Mouse (Mus musculus) WW6 (cell line): ENCODE data around the gene Retreg3.
"Not testable (repeated sequence)": the region's sequence is repeated elsewhere in the genome, so short reads cannot be mapped to it uniquely, and the experiment has no call there.

Experiments
- DNase-seq: peaks from one replicate; pipeline ENCODE4 v3.0.0-alpha.2; 2013; ENCODE audit warnings: low read depth, low spot score

Retreg3 gene

GRCm38 (mm10) chr11:101119761-101120544 lies at the start of gene Retreg3, which contains the start of gene Tubg1:
Gene Retreg3, minus strand, starts transcription at chr11:101119893.
Gene Tubg1, plus strand, starts transcription at chr11:101119938.
- peak; percentile 100 for DNase-seq

DNA sequence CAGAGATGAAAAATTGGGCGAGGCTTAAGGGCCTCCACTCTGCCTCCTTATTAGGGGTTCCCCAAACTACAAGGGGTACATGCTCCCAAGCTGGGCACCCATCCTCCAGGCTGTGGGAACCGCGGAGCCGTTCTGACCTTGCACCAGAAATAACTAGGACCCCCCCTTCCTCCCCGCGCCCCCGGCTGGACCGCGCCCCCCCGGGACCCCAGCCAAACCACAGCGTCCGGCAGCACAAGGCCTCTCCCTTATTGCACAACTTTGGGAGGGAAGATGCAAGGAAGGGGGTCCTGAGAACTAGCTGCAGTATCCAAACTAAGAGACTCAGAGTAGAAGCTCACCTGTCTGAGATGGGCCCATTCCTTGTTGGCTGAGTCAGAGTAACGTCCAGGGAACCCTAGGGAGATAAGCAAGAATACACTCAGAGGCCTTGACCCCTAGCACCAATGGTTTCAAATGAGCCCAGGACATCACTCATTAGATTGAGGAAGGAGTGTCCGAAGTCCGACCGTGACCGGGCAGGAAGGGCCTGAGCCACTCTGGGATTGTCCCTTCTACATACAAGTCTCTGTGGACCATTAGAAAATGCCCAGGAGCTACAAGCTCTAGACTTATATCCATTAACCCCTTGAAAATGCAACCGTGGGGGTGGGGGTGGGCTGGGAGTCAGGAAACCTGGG lies 48.7 kb upstream of the Retreg3 start:
- DNase-seq = no peak

- no peak for DNase-seq
Observed at GRCm38 (mm10) chr11:101167963-101168300, 48.2 kb upstream of the Retreg3 start.

- DNase-seq = no peak
Observed at GRCm38 (mm10) chr11:101167211-101167962, 47.7 kb upstream of the Retreg3 start.

DNA sequence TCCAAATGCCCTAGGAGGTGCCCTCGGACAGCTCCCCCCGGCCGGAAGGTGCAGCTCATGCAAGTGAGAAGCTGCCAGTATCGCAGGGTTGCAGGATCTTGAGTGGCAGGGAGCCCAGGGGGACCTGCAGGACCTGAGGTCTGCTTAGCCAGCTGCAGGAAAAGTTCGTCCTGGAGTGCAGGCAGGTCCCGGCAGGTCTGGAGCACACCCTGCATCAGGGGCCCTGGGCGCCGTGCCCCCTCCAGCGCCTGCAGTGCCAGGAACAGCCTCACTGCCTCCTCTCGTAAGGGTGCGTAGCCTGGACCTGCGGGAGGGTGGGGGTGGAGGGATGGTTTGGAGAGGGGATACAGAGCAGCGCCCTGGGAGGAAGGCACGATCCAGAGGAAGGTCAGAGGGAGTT lies 46.7 kb upstream of the Retreg3 start:
- no peak for DNase-seq

- no peak for DNase-seq
Observed at GRCm38 (mm10) chr11:101164677-101165580, 45.2 kb upstream of the Retreg3 start.

- no peak for DNase-seq
Observed at GRCm38 (mm10) chr11:101164351-101164665, 44.6 kb upstream of the Retreg3 start.

- no peak for DNase-seq
Observed at GRCm38 (mm10) chr11:101163476-101164350, 44.0 kb upstream of the Retreg3 start.

DNA sequence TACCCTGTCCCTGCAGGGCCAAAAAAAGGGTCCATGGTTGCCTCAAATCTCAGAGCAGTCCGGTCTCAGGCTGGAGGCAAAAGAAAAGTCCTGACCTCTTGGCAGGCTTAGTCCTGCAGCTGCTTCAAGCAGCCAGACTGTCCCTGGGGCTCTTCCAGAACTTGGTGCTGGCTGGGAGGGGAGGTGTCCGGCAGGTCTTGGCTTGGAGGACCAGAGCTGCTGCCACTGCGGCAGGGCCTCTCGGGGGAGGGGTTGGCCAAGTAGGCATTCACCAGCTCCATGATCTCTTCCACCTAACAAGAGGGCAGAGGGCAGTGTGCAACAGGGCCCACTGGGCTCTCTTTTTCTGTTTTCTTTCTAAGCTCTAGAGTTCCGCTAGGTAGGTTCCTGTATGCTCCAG lies 43.1 kb upstream of the Retreg3 start:
- no peak for DNase-seq

DNA sequence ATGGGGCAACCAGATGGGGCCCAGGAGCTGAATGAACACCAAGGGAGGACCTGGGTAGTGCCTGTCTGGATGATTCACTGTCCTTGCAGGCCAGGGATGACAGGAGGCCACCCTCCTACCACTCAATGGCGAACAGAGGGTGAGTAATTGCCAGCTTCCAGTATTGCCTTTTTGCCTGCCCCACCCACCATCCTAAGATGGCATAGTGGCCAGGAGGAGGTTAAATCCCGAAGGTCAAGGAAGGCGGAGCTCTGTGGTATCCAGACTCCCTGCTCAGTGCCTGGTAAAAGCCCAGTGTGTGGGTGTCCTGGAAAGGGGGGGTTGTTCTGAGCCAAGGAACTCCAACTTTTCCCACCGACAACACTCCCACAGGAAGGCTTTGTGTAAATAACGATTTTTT lies 42.6 kb upstream of the Retreg3 start:
- DNase-seq = no peak

DNA sequence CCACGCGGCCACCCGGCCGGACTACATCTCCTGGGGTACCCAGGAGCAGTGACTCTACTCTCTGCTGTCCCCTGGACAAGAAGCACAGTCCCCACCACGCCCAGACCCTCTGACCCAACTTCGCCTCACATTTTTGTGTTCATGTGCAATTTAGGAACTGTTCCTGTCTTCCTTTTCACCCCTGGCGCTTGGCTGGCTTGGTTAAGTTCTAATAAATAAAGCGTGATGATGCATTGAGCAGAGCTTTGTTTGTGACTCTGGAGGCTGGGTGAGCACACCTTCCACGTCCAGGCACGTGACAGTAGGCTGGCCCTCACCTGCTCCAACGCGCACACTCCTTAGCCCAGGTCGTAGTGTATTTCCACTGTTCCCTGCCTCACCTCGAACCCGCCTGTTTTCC lies 41.9 kb upstream of the Retreg3 start:
- no peak for DNase-seq

GRCm38 (mm10) chr11:101160981-101161505 lies 41.4 kb upstream of the Retreg3 start:
- not testable (repeated sequence) for DNase-seq

GRCm38 (mm10) chr11:101160151-101160550 lies 40.5 kb upstream of the Retreg3 start:
- not testable (repeated sequence) for DNase-seq

DNA sequence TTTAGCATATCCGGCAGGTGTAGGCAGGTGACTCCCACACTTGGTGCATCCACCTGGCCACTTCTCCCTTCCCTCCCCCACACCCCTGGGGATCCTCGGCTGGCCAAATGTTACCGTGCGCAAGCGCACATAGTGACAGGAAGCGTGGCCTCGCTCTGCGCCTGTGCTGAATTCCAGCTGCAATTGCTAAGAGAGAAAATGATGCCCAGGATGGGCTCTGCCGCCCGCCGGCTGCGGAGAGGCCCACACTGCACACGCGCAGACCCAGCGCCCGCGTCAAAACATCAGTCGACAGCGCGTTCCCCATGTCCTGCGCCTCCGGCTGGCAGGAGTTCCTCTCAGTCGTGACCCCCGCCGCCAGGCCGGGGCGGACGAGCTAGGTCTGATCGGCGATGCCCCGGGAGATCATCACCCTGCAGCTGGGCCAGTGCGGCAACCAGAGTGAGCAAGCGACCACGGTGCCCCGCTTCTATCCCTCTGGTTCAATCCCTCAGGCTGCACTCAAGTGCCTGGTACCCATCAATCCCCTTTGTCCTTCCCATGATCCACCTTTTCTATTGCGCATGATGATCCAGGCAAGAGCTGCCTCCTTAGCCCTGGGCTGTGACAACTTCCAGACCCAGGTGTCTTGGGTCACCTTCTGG lies 36.2 kb upstream of the Retreg3 start, which contains the start of gene Tubg2:
TSS of gene Tubg2 (plus strand) at position 180 of the 644 bp plus-strand sequence.
- no peak for DNase-seq

- DNase-seq = no peak
Observed at GRCm38 (mm10) chr11:101155151-101155550, 35.5 kb upstream of the Retreg3 start.

DNA sequence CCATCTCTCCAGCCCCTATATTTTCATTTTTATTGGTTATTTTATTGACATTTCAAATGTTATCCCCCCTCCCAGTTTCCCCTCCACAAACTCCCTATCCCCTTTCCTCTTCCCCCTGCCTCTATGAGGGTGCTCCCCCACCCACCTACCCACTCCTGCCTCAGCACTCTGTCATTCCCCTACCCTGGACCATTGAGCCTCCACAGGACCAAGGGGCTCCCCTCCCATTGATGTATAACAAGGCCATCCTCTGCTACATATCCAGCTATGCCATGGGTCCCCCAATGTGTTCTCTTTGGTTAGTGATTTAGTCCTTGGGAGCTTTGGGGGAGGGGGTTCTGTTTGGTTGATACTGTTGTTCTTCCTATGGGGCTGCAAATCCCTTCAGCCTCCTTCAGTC lies 35.0 kb upstream of the Retreg3 start:
- no peak for DNase-seq

DNA sequence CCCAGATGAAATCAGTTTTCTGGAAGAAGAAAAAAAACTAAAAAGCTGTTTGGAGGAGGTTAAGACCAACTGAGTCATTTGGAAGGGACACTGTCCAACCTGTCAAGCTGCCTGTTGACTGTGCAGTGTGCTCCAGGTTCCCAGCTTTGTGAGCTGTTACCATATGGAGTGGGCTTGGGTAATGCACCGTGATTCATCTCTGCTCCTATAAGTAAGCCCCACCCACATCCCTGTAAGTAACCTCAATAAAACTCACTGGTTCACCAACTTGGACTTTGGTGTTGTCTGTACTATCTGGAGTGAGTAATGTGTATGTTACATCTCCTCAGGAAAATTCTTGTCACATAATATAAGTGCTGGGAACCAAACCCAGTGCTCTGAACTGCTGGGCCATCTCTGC lies 33.1 kb upstream of the Retreg3 start:
- no peak for DNase-seq

DNA sequence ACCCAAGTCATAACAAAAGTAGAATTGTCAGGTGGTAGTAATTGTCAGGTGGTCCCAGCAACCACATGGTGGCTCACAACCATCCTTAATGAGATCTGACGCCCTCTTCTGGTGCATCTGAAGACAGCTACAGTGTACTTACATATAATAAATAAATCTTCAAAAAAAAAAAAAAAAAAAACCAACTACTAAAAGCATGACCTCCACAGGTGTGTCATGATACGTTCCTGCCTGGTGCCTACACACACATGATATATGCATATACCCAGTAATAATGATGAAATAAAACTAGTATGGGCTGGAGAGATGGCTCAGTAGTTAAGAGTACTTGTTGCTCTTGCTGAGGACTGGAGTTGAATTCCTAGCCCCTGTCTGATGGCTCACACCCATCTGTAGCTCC lies 31.4 kb upstream of the Retreg3 start:
- no peak for DNase-seq

DNA sequence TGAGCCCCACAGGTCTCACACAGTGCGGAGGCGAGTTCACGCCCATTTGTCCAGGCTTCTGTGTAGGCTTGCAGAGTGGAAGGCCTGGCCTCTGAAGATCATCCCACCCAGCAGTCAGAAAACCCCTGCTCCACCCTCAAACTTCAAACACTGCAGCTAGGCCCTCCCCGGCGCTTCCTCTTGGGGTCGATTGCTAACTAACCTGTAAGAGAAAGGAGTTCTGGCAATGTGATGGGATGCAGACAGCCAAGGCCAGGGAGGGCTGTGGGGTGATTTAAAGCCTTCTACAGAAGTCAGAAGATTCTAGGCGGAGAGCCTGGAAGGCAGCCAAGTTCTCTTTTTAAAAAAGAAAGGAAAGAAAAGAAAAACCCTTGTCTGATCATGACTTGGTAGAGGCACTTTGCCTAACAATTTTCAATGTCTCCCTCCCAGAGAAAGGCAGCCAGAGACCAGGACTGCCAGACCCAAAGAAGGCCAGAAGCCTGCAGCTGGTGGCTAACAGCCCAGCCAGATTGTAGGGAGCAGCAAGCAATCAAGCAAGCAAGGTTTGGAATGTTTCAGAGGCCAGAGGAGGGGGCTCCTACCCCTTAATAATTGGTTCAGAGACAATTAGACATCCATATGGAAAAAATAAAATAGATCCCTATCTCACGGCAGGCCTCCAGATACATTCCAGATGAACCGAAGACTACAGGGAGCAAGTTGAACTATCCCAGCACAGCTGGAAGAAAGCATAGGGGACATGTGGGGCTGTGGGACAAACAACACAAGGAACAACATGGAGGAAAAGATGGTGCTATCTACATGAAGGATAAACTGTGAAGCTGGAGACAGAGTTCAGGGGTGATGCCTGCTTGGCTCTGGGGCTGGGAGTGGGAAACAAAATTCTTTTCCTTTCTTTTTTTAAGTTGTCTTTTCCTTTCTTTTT lies 29.7 kb upstream of the Retreg3 start:
- no peak for DNase-seq
